Mouse (Mus musculus): Measurements from ENCODE around the gene Meis1. TPM values are rescaled to one million over a fixed set of nuclear protein-coding genes. Genes with fewer than 3 reads are reported as not detected.

Gene Meis1
- total and polyA plus RNA-seq, 3 experiments, result 0.19 to 3.6 (median 0.81) TPM

GRCm38 (mm10) chr11:18845900-18846299 lies 172.9 kb downstream of the Meis1 start:
- Histone ChIP-seq H3K79me2 (replicated peaks; ENCODE audit: control insufficient read depth, extremely low read depth, insufficient read depth, poor library complexity, severe bottlenecking) (no peaks in the 10 kb centered on the region), H3K9ac (ENCODE audit: insufficient read depth, low read depth) (no peak overlapping the region), H3K9me3 (replicated peaks; ENCODE audit: low read length) (no peaks in the 10 kb centered on the region), H3K27me3 (replicated peaks) (no peaks in the 10 kb centered on the region), H3K4me1 (ENCODE audit: control insufficient read depth in 1 of 2, insufficient read depth in 2 of 2) (0 out of 4 replicates have a peak, but pooled peaks cover 0 to 4% of the 10 kb centered on the region in 2 experiments), H3K4me3 (replicated peaks in 1 of 3; ENCODE audit: low read depth in 2 of 3, low read length in 2 of 3, poor library complexity in 1 of 3) (no peak overlapping the region), H3K27ac (ENCODE audit: insufficient read depth, low read depth) (no peak overlapping the region), H3K36me3 (replicated peaks in 1 of 2; ENCODE audit: control insufficient read depth in 1 of 2, insufficient read depth in 1 of 2, low read length in 1 of 2) (no peaks in the 10 kb centered on the region), H3K4me2 (ENCODE audit: insufficient read depth, low read depth, poor library complexity, severe bottlenecking) (no peak overlapping the region)
- TF ChIP-seq ZNF384 (IDR thresholded peaks at IDR 0.05; ENCODE audit: low read depth, low read length), result no peak
- TF ChIP-seq BHLHE40 (IDR thresholded peaks at IDR 0.05; ENCODE audit: low read depth, low read length), result no peak
- TF ChIP-seq MAX (IDR thresholded peaks at IDR 0.05; ENCODE audit: low read length), result no peak
- no peak for TF ChIP-seq POLR2AphosphoS2 (IDR thresholded peaks at IDR 0.05; ENCODE audit: low read depth, low read length)
- TF ChIP-seq ETS1 (conservative IDR thresholded peaks at IDR 0.05; ENCODE audit: low read depth, low read length), result no peak
- TF ChIP-seq UBTF (IDR thresholded peaks at IDR 0.05; ENCODE audit: low read depth, low read length), result no peak
- no peak for TF ChIP-seq RCOR1 (conservative IDR thresholded peaks at IDR 0.05; ENCODE audit: low read depth, low read length)
- TF ChIP-seq KAT2A (IDR thresholded peaks at IDR 0.05; ENCODE audit: insufficient replicate concordance, low read length), result no peak
- no peak for TF ChIP-seq CTCF (conservative IDR thresholded peaks at IDR 0.05 in 1 of 2, IDR thresholded peaks at IDR 0.05 in 1 of 2; ENCODE audit: low read depth in 2 of 2, low read length in 2 of 2)
- TF ChIP-seq MAFK (IDR thresholded peaks at IDR 0.05; ENCODE audit: insufficient replicate concordance, low read length), result no peak
- TF ChIP-seq CHD2 (IDR thresholded peaks at IDR 0.05; ENCODE audit: low read length), result no peak
- no peak for TF ChIP-seq RAD21 (IDR thresholded peaks at IDR 0.05; ENCODE audit: low read depth, low read length)
- no peak for TF ChIP-seq JUND (conservative IDR thresholded peaks at IDR 0.05; ENCODE audit: low read depth, low read length)
- TF ChIP-seq MYC (IDR thresholded peaks at IDR 0.05; ENCODE audit: low read depth, low read length), result no peak
- no peak for TF ChIP-seq NRF1 (IDR thresholded peaks at IDR 0.05; ENCODE audit: low read depth, low read length)
- no peak for TF ChIP-seq EP300 (IDR thresholded peaks at IDR 0.05; ENCODE audit: low read length)
- no peak for TF ChIP-seq ZC3H11A (IDR thresholded peaks at IDR 0.05; ENCODE audit: low read depth, low read length)
- TF ChIP-seq USF2 (conservative IDR thresholded peaks at IDR 0.05; ENCODE audit: low read depth, low read length), result no peak
- no peak for TF ChIP-seq MEF2A (IDR thresholded peaks at IDR 0.05; ENCODE audit: borderline replicate concordance, low read depth, low read length)
- no peak for DNase-seq (ENCODE audit: extremely low read depth)
- dilution Hi-C loops (cut with MboI; ENCODE audit: extremely low pct_ligation_motif_present, extremely low pct_unique_long_range_greater_than_20kb, low sequenced_read_pairs), result no loop called here
- in situ Hi-C loops (cut with MboI; ENCODE audit: low pct_ligation_motif_present, low pct_unique_long_range_greater_than_20kb, low sequenced_read_pairs), result no loop called here

GRCm38 (mm10) chr11:18845466-18845865 lies 173.3 kb downstream of the Meis1 start:
- DNase-seq (ENCODE audit: extremely low read depth), result no peak
- dilution Hi-C loops (cut with MboI; ENCODE audit: extremely low pct_ligation_motif_present, extremely low pct_unique_long_range_greater_than_20kb, low sequenced_read_pairs) (no loop called here), in situ Hi-C loops (cut with MboI; ENCODE audit: low pct_ligation_motif_present, low pct_unique_long_range_greater_than_20kb, low sequenced_read_pairs) (no loop called here)
- Histone ChIP-seq H3K27ac (ENCODE audit: insufficient read depth, low read depth) (no peak overlapping the region), H3K36me3 (replicated peaks in 1 of 2; ENCODE audit: control insufficient read depth in 1 of 2, insufficient read depth in 1 of 2, low read length in 1 of 2) (no peaks in the 10 kb centered on the region), H3K4me2 (ENCODE audit: insufficient read depth, low read depth, poor library complexity, severe bottlenecking) (no peak overlapping the region), H3K9ac (ENCODE audit: insufficient read depth, low read depth) (no peak overlapping the region), H3K9me3 (replicated peaks; ENCODE audit: low read length) (no peaks in the 10 kb centered on the region), H3K27me3 (replicated peaks) (no peaks in the 10 kb centered on the region), H3K4me1 (ENCODE audit: control insufficient read depth in 1 of 2, insufficient read depth in 2 of 2) (0 out of 4 replicates have a peak, but pooled peaks cover 0 to 4% of the 10 kb centered on the region in 2 experiments), H3K4me3 (replicated peaks in 1 of 3; ENCODE audit: low read depth in 2 of 3, low read length in 2 of 3, poor library complexity in 1 of 3) (no peak overlapping the region), H3K79me2 (replicated peaks; ENCODE audit: control insufficient read depth, extremely low read depth, insufficient read depth, poor library complexity, severe bottlenecking) (no peaks in the 10 kb centered on the region)
- TF ChIP-seq BHLHE40 (IDR thresholded peaks at IDR 0.05; ENCODE audit: low read depth, low read length), result no peak
- no peak for TF ChIP-seq MYC (IDR thresholded peaks at IDR 0.05; ENCODE audit: low read depth, low read length)
- TF ChIP-seq POLR2AphosphoS2 (IDR thresholded peaks at IDR 0.05; ENCODE audit: low read depth, low read length), result no peak
- no peak for TF ChIP-seq ZKSCAN1 (IDR thresholded peaks at IDR 0.05; ENCODE audit: borderline replicate concordance, low read depth, low read length)
- TF ChIP-seq TBP (conservative IDR thresholded peaks at IDR 0.05; ENCODE audit: low read depth, low read length), result no peak
- TF ChIP-seq ELF1 (IDR thresholded peaks at IDR 0.05; ENCODE audit: low read depth, low read length), result no peak
- no peak for TF ChIP-seq MEF2A (IDR thresholded peaks at IDR 0.05; ENCODE audit: borderline replicate concordance, low read depth, low read length)
- TF ChIP-seq MAFK (IDR thresholded peaks at IDR 0.05; ENCODE audit: insufficient replicate concordance, low read length), result no peak
- no peak for TF ChIP-seq NELFE (IDR thresholded peaks at IDR 0.05; ENCODE audit: low read depth, low read length)
- TF ChIP-seq RCOR1 (conservative IDR thresholded peaks at IDR 0.05; ENCODE audit: low read depth, low read length), result no peak
- no peak for TF ChIP-seq RAD21 (IDR thresholded peaks at IDR 0.05; ENCODE audit: low read depth, low read length)
- no peak for TF ChIP-seq SIN3A (IDR thresholded peaks at IDR 0.05; ENCODE audit: low read length)
- TF ChIP-seq GABPA (IDR thresholded peaks at IDR 0.05; ENCODE audit: insufficient replicate concordance, low read depth, low read length), result no peak
- TF ChIP-seq HCFC1 (IDR thresholded peaks at IDR 0.05; ENCODE audit: low read depth, low read length), result no peak
- TF ChIP-seq ZMIZ1 (IDR thresholded peaks at IDR 0.05; ENCODE audit: low read depth, low read length), result no peak
- TF ChIP-seq USF2 (conservative IDR thresholded peaks at IDR 0.05; ENCODE audit: low read depth, low read length), result no peak
- TF ChIP-seq JUND (conservative IDR thresholded peaks at IDR 0.05; ENCODE audit: low read depth, low read length), result no peak
